Mouse (Mus musculus) activated CD4-positive, CD25-positive, alpha-beta regulatory T cell, adult 4 months (primary cell): ENCODE results near the gene Cyp3a25. TPM values are rescaled to one million over a fixed set of nuclear protein-coding genes. Genes with fewer than 3 reads are reported as not detected.
"Not testable (repeated sequence)": the region's sequence is repeated elsewhere in the genome, so short reads cannot be mapped to it uniquely, and the experiment has no call there.

ENCODE experiments used
- ATAC-seq: one replicate; pipeline ENCODE4 v1.8.0; 2017
- polyA plus RNA-seq, 2 experiments: library from polyadenylated mRNA; unstranded; fragments of 100-300 nt; shearing (Covaris generic); gene quantifications; one replicate each; pipeline ENCODE4 v1.2.1; 2017

The Cyp3a25 gene
- polyA plus RNA-seq = not detected

- not testable (repeated sequence) for ATAC-seq
These were observed at the start of gene Cyp3a25 for GRCm38 (mm10) chr5:146009509-146009908. TSS of gene Cyp3a25 (minus strand) at chr5:146009618.

GRCm38 (mm10) chr5:146021136-146021535 is 11.7 kb upstream of the Cyp3a25 start:
- ATAC-seq = no peak

GRCm38 (mm10) chr5:146018275-146018674 is 8.9 kb upstream of the Cyp3a25 start:
- ATAC-seq = no peak

- ATAC-seq = no peak
These were observed 1.8 kb upstream of the Cyp3a25 start for GRCm38 (mm10) chr5:146011251-146011650.

GRCm38 (mm10) chr5:145967080-145967479 is 42.3 kb downstream of the Cyp3a25 start:
- ATAC-seq = no peak

Other genes starting within 250 kb of the Cyp3a25 start
- gene Cyp3a44, start 203.7 kb downstream of the Cyp3a25 start, polyA plus RNA-seq = not detected
- gene Cyp3a11, start 129.7 kb downstream of the Cyp3a25 start, polyA plus RNA-seq = not detected
- gene Cyp3a59, start 69.6 kb upstream of the Cyp3a25 start, polyA plus RNA-seq = not detected
- gene Gm5565, start 150.9 kb upstream of the Cyp3a25 start, polyA plus RNA-seq = not detected
- gene Gm6309, start 161.1 kb upstream of the Cyp3a25 start, polyA plus RNA-seq = not detected
- gene 1700001J03Rik, start 175.7 kb upstream of the Cyp3a25 start, polyA plus RNA-seq = under 1 TPM; 0.44 to 0.93 TPM
- gene Rnf6, start 211.9 kb upstream of the Cyp3a25 start, polyA plus RNA-seq = 10 to 100 TPM; 81.0 to 81.9 TPM
- 10 to 100 TPM; 12.5 to 19.0 TPM for gene Cdk8, start 221.6 kb upstream of the Cyp3a25 start, polyA plus RNA-seq